Mouse (Mus musculus): ENCODE measurements around the gene Tcp11l2.

DNA sequence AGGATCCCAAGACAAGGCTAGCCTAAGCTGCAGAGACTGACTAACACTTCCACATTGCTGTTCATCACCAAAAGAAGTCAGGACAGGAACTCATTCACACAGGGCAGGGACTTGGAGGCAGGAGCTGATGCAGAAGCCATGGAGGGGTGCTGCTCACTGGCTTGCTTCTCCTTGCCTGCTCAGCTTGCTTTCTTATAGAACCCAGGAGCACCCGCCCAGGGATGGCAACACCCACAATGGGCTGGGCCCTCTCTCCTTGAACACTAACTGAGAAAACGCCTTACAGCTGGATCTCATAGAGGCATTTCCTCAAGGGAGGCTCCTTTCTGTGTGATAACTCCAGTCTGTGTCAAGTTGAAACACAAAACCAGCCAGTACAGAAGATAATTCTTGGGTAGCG is 38.6 kb downstream of the Tcp11l2 start:
- TF ChIP-seq CTCF (IDR thresholded peaks at IDR 0.05; ENCODE audit: low read depth) (no peak), EP300 (IDR thresholded peaks at IDR 0.05; ENCODE audit: low read depth) (no peak)

All from liver, postnatal 0 days (tissue).